Mouse (Mus musculus) hindbrain, postnatal 0 days (tissue): ENCODE results near the gene Uvssa. TPM values are rescaled to one million over a fixed set of nuclear protein-coding genes. Genes with fewer than 3 reads are reported as not detected.
A peak's percentile ranks its signal among the peaks of the same experiment; 100 is the strongest.

ENCODE experiments used
- ATAC-seq: fragments of 200-750 bp; cut with Nextera tagmentation; 2 replicates; pipeline ENCODE4 v1.8.0; 2017; ENCODE audit warnings: mild to moderate bottlenecking, moderate TSS enrichment, moderate library complexity
- DNase-seq: peaks from one replicate; pipeline ENCODE4 v3.0.0-alpha.2; 2015; ENCODE audit warnings: low spot score
- H3K27ac ChIP-seq: fragments of 300-500 bp; sonication (generic); 2 replicates; pipeline ENCODE4 v1.5.1; 2014; ENCODE audit warnings: mild to moderate bottlenecking
- H3K27me3 ChIP-seq: fragments of 300-500 bp; sonication (generic); 2 replicates; pipeline ENCODE4 v1.6.1; 2014; ENCODE audit warnings: low read length, mixed read lengths; ENCODE audit not compliant: insufficient read depth
- H3K36me3 ChIP-seq: fragments of 300-500 bp; sonication (generic); 2 replicates; pipeline ENCODE4 v1.6.1; 2014; ENCODE audit warnings: low read length, mixed read lengths; ENCODE audit not compliant: insufficient read depth
- H3K4me1 ChIP-seq: fragments of 300-500 bp; sonication (generic); 2 replicates; pipeline ENCODE4 v1.6.1; 2014; ENCODE audit warnings: antibody characterized with exemption, low read length, mixed read lengths; ENCODE audit not compliant: insufficient read depth
- H3K4me2 ChIP-seq: fragments of 300-500 bp; sonication (generic); 2 replicates; pipeline ENCODE4 v1.6.1; 2014; ENCODE audit warnings: low read depth, mild to moderate bottlenecking, low read length, moderate library complexity, mixed read lengths
- H3K4me3 ChIP-seq: fragments of 300-500 bp; sonication (generic); 2 replicates; pipeline ENCODE4 v1.5.1; 2014; ENCODE audit warnings: low read length
- H3K9ac ChIP-seq: fragments of 300-500 bp; sonication (generic); replicated peaks from 2 replicates; pipeline ENCODE4 v1.6.1; 2014; ENCODE audit warnings: mild to moderate bottlenecking, low read length, moderate library complexity, mixed read lengths
- H3K9me3 ChIP-seq: fragments of 300-500 bp; sonication (generic); 2 replicates; pipeline ENCODE4 v1.6.1; 2016; ENCODE audit warnings: low read length, mixed read lengths
- CTCF ChIP-seq: IDR thresholded peaks from 2 replicates; pipeline ENCODE4 v1.5.1; 2016; ENCODE audit warnings: antibody characterized with exemption, control low read depth, low read depth
- WGBS: fragments of 180-500 bp; shearing (Covaris S2); extraction: QIAGEN DNeasy Blood & Tissue Kit; methylation state at CpG from one replicate; pipeline ENCODE4 v1.1.7; 2014; 5-methylcytosine and 5-hydroxymethylcytosine counted together
- polyA plus RNA-seq: library from polyadenylated mRNA; unstranded; fragments of >200 nt; fragmentation: Nextera tagmentation; extraction: Ambion mirVana; gene quantifications from 2 replicates; pipeline ENCODE4 v1.2.1, GENCODE M21; 2015
- total RNA-seq: library from RNA; depleted of rRNA; stranded (reverse); fragments of >200 nt; gene quantifications from 2 replicates; pipeline ENCODE4 v1.2.3, GENCODE M21; 2014

The Uvssa gene
- total and polyA plus RNA-seq, 2 experiments from 2014 or later, result 7.7 to 8.1 TPM

- TF ChIP-seq CTCF, result no peak
- H3K4me2 ChIP-seq, result no peak overlapping the region
- WGBS, result 1% methylated on average over 39 of the region's 39 CpGs
- no peak overlapping the region for H3K27ac ChIP-seq
- no peak for DNase-seq
- H3K27me3 ChIP-seq, result peaks cover 78% of the 10 kb centered on the region
- ATAC-seq, result no peak
- no peaks in the 10 kb centered on the region; the same call in 1 of the 2 replicates for H3K4me1 ChIP-seq
- H3K4me3 ChIP-seq, result no peak overlapping the region
- H3K9ac ChIP-seq, result no peak overlapping the region
- no peaks in the 10 kb centered on the region for H3K36me3 ChIP-seq
- no peaks in the 10 kb centered on the region for H3K9me3 ChIP-seq
These were observed 53.9 kb downstream of the Uvssa start for GRCm38 (mm10) chr5:33432057-33432935.

DNA sequence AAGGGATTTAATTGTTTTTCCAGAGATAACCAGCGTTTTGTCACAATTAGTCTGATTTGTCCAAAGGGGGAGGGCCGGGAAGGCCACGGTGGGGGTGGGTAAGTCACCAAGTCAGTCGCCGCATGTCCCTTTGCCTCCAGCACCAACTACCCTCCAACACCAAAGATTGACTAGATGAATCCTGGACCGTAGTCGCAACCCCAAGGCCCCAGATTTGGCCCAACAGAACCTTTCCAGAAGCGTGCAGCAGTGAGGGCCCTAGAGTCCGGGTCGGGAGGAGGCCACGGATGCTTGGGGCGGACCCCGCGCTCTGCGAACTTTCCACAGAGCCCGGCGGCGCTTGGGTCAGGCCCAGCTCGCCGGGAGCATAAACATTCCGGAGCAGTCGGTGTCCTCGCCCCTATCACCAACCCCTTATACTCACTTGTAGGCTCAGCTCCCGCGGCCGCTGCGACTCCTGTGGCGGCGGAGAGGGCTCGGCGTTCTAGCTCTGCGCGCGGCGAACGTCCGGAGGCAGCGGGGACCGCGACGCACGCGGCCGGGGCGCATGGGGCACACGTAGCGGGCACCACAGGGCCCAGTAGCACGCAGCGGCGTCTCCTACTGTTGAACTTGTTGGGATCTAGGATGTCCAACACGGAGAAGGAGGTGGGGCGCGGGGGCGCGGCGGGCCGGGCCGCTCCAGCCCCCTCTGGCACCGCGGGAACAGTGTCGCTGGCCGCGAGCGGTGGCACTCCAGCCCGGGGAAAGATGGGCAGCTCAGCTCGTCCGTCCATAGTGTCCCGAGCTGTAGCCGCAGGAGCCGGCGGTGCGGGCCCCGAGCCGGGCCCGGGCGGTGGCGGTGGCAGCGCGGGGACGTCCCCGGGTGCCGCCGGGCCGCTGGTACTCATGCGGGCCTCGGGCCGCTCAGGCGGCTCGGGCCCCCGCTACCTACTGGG, 55.1 kb downstream of the Uvssa start, which contains the start of gene Nkx1-1:
Gene Nkx1-1, minus strand, starts transcription at position 776 of the 938 bp plus-strand sequence.
- H3K4me1 ChIP-seq, result peaks cover 4% of the 10 kb centered on the region; the same call in 1 of the 2 replicates

GRCm38 (mm10) chr5:33434141-33434780, 55.9 kb downstream of the Uvssa start:
- peaks cover 86% of the 10 kb centered on the region for H3K27me3 ChIP-seq
- H3K4me2 ChIP-seq, result peak overlapping the region; percentile 44
- no peaks in the 10 kb centered on the region for H3K36me3 ChIP-seq
- DNase-seq (no peak), ATAC-seq (no peak)
- H3K9me3 ChIP-seq, result no peaks in the 10 kb centered on the region
- H3K4me3 ChIP-seq, result peak overlapping the region; percentile 28
- no peak overlapping the region for H3K9ac ChIP-seq
- TF ChIP-seq CTCF, result no peak
- H3K4me1 ChIP-seq, result peaks cover 4% of the 10 kb centered on the region; the same call in 1 of the 2 replicates
- no peak overlapping the region for H3K27ac ChIP-seq
- WGBS, result under 1% methylated on average over 52 of the region's 60 CpGs

More for the DNA sequence above, 55.1 kb downstream of the Uvssa start, which contains the start of gene Nkx1-1:
- no peak for DNase-seq
- H3K4me2 ChIP-seq, result peak within 1 kb of the TSS; percentile 44
- TF ChIP-seq CTCF, result no peak
- H3K27ac ChIP-seq, result no peak within 1 kb of the TSS
- ATAC-seq, result no peak
- no peaks in the 10 kb centered on the region for H3K9me3 ChIP-seq
- under 1% methylated on average over 88 of the region's 90 CpGs for WGBS
- H3K4me3 ChIP-seq, result peak within 1 kb of the TSS; percentile 28
- no peaks in the 10 kb centered on the region for H3K36me3 ChIP-seq
- peaks cover 86% of the 10 kb centered on the region for H3K27me3 ChIP-seq
- no peak within 1 kb of the TSS for H3K9ac ChIP-seq

- H3K4me1 ChIP-seq, result peaks cover 4% of the 10 kb centered on the region; the same call in 1 of the 2 replicates
- WGBS, result 1% methylated on average over 26 of the region's 26 CpGs
- ATAC-seq (no peak), DNase-seq (no peak)
- H3K27ac ChIP-seq, result no peak overlapping the region
- H3K27me3 ChIP-seq, result peaks cover 82% of the 10 kb centered on the region
- no peak overlapping the region for H3K9ac ChIP-seq
- no peak overlapping the region for H3K4me2 ChIP-seq
- TF ChIP-seq CTCF, result no peak
- H3K36me3 ChIP-seq, result no peaks in the 10 kb centered on the region
- no peak overlapping the region for H3K4me3 ChIP-seq
- H3K9me3 ChIP-seq, result no peaks in the 10 kb centered on the region
These were observed 56.8 kb downstream of the Uvssa start for GRCm38 (mm10) chr5:33435151-33435550.

DNA sequence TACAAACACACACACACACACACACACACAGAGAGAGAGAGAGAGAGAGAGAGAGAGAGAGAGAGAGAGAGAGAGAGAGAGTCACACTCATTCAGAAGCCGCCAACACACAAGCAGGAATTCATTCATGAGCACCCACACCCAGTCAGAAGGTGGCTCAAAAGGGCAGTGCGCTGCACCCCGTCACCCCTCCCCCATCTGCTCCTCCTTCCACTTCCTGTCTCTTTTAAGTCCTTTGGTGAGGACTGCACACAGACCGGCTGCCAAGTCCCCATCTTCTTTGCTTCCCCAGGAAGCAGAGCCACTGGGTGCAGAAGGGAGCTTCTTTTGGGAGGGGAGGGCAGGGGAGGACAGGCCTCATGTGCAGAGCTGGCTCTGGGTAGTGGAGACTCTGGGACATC, 57.6 kb downstream of the Uvssa start:
- Histone ChIP-seq H3K9ac (no peak overlapping the region), H3K27ac (no peak overlapping the region), H3K4me1 (peaks cover 4% of the 10 kb centered on the region; the same call in 1 of the 2 replicates), H3K27me3 (peaks cover 75% of the 10 kb centered on the region), H3K9me3 (no peaks in the 10 kb centered on the region), H3K36me3 (no peaks in the 10 kb centered on the region), H3K4me2 (no peak overlapping the region), H3K4me3 (no peak overlapping the region)
- DNase-seq (no peak), ATAC-seq (no peak)
- 0% methylated on average over 4 of the region's 4 CpGs for WGBS
- TF ChIP-seq CTCF, result no peak

DNA sequence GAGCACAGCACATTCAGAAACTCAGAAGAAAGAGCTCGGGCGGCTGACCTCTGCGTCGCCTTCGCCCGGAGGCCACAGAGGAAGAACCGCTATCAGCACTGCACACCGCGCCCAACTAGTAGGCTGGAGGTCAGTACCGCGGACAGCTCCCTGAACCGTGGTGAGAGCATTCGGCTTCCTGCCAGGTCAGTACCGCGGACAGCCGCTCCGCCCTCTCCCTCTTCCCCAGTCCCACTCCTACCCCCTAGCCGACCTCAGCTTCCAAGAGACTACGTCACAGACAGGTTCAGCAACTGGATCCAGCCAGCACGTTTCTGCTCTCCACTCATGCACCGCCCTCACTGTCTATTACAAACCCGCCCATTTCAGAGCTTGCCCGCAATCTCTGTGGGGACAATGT, 59.9 kb downstream of the Uvssa start:
- ATAC-seq (peak; percentile 74), DNase-seq (peak; percentile 80)
- no peak for TF ChIP-seq CTCF
- Histone ChIP-seq H3K27me3 (peaks cover 64% of the 10 kb centered on the region), H3K4me3 (no peak overlapping the region), H3K9me3 (no peaks in the 10 kb centered on the region), H3K4me1 (peaks cover 4% of the 10 kb centered on the region), H3K4me2 (no peak overlapping the region), H3K9ac (no peak overlapping the region), H3K36me3 (no peaks in the 10 kb centered on the region), H3K27ac (no peak overlapping the region)
- 4% methylated on average over 19 of the region's 23 CpGs for WGBS
